Mouse (Mus musculus): Measurements from ENCODE around the gene Mfn1. TPM values are rescaled to one million over a fixed set of nuclear protein-coding genes. Genes with fewer than 3 reads are reported as not detected.

The Mfn1 gene
- polyA plus RNA-seq, 1 experiment from 2014 or later, result 41.7 TPM

DNA sequence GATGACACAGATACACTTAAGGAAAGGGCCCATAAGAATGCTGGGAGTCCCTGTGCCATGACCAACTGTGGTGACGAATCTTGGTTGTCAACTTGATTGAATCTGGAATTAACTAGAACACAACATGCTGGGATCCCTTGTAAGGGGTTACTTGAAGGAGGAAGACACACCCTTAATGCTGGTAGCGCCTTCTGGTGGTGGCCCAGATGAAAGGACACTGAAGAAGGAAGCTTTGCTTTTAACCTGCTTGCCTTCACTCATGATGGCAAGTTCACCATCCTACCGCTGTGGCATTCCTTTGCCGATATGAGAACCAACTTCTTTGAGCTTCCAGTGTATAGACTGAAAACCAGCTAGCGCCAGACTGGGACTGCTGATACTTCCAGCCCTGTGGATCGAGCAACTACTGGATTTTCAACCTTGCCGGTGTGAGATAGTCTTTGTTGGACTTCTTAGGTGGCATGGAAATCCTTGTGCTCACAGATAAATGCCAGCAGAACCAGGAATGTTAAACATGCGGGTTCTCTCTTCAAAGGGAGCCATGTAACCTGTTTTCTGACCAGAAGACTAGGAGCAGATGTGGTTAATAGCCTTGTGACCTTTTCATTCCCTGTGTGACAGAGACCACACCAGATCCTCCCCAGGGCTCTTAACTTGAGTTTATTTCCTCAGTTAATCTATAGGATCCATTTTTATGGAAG, 34.7 kb upstream of the Mfn1 start:
- Histone ChIP-seq H3K4me1 (replicated peaks; ENCODE audit: control insufficient read depth, insufficient read depth, low read length) (no peaks in the 10 kb centered on the region), H3K4me3 (replicated peaks; ENCODE audit: low read length) (no peak overlapping the region), H3K36me3 (replicated peaks; ENCODE audit: control insufficient read depth, insufficient read depth) (no peaks in the 10 kb centered on the region), H3K9me3 (ENCODE audit: control insufficient read depth, low read length) (no peaks in the 10 kb centered on the region), H3K27ac (no peak overlapping the region), H3K9ac (no peak overlapping the region), H3K4me2 (replicated peaks) (no peak overlapping the region), H3K27me3 (ENCODE audit: control insufficient read depth, insufficient read depth, low read length) (no peaks in the 10 kb centered on the region)
- DNase-seq (ENCODE audit: low spot score), result no peak
- WGBS, result 90% methylated on average over 8 of the region's 8 CpGs
- ATAC-seq (ENCODE audit: low FRiP score), result no peak

- no peaks in the 10 kb centered on the region for H3K27me3 ChIP-seq (ENCODE audit: control insufficient read depth, insufficient read depth, low read length)
- no peaks in the 10 kb centered on the region for H3K9me3 ChIP-seq (ENCODE audit: control insufficient read depth, low read length)
- WGBS, result 29% methylated on average over 8 of the region's 8 CpGs
- H3K4me1 ChIP-seq (replicated peaks; ENCODE audit: control insufficient read depth, insufficient read depth, low read length), result no peaks in the 10 kb centered on the region
- no peak for DNase-seq (ENCODE audit: low spot score)
- H3K4me3 ChIP-seq (replicated peaks; ENCODE audit: low read length), result no peak overlapping the region
- no peak overlapping the region for H3K27ac ChIP-seq
- H3K36me3 ChIP-seq (replicated peaks; ENCODE audit: control insufficient read depth, insufficient read depth), result no peaks in the 10 kb centered on the region
- ATAC-seq (ENCODE audit: low FRiP score), result no peak
- no peak overlapping the region for H3K4me2 ChIP-seq (replicated peaks)
- no peak overlapping the region for H3K9ac ChIP-seq
Observed at GRCm38 (mm10) chr3:32495088-32495770, 34.0 kb upstream of the Mfn1 start.

GRCm38 (mm10) chr3:32495856-32496710, 33.2 kb upstream of the Mfn1 start:
- no peaks in the 10 kb centered on the region for H3K9me3 ChIP-seq (ENCODE audit: control insufficient read depth, low read length)
- ATAC-seq (ENCODE audit: low FRiP score) (no peak), DNase-seq (ENCODE audit: low spot score) (no peak)
- no peak overlapping the region for H3K27ac ChIP-seq
- no peak overlapping the region for H3K4me3 ChIP-seq (replicated peaks; ENCODE audit: low read length)
- H3K27me3 ChIP-seq (ENCODE audit: control insufficient read depth, insufficient read depth, low read length), result no peaks in the 10 kb centered on the region
- no peaks in the 10 kb centered on the region for H3K36me3 ChIP-seq (replicated peaks; ENCODE audit: control insufficient read depth, insufficient read depth)
- no peak overlapping the region for H3K9ac ChIP-seq
- no peaks in the 10 kb centered on the region for H3K4me1 ChIP-seq (replicated peaks; ENCODE audit: control insufficient read depth, insufficient read depth, low read length)
- H3K4me2 ChIP-seq (replicated peaks), result no peak overlapping the region
- WGBS, result 38% methylated on average over 8 of the region's 8 CpGs

- WGBS, result 75% methylated on average over 1 of the region's 1 CpGs
- no peak overlapping the region for H3K4me2 ChIP-seq (replicated peaks)
- H3K27me3 ChIP-seq (ENCODE audit: control insufficient read depth, insufficient read depth, low read length), result no peaks in the 10 kb centered on the region
- H3K9me3 ChIP-seq (ENCODE audit: control insufficient read depth, low read length), result no peaks in the 10 kb centered on the region
- ATAC-seq (ENCODE audit: low FRiP score) (no peak), DNase-seq (ENCODE audit: low spot score) (no peak)
- no peak overlapping the region for H3K9ac ChIP-seq
- H3K4me1 ChIP-seq (replicated peaks; ENCODE audit: control insufficient read depth, insufficient read depth, low read length), result no peaks in the 10 kb centered on the region
- H3K4me3 ChIP-seq (replicated peaks; ENCODE audit: low read length), result no peak overlapping the region
- no peak overlapping the region for H3K27ac ChIP-seq
- no peaks in the 10 kb centered on the region for H3K36me3 ChIP-seq (replicated peaks; ENCODE audit: control insufficient read depth, insufficient read depth)
Observed at GRCm38 (mm10) chr3:32496711-32497070, 32.6 kb upstream of the Mfn1 start.

GRCm38 (mm10) chr3:32500346-32500745, 28.9 kb upstream of the Mfn1 start:
- ATAC-seq (ENCODE audit: low FRiP score) (no peak), DNase-seq (ENCODE audit: low spot score) (no peak)
- H3K36me3 ChIP-seq (replicated peaks; ENCODE audit: control insufficient read depth, insufficient read depth), result no peaks in the 10 kb centered on the region
- H3K9ac ChIP-seq, result no peak overlapping the region
- H3K4me1 ChIP-seq (replicated peaks; ENCODE audit: control insufficient read depth, insufficient read depth, low read length), result no peaks in the 10 kb centered on the region
- no peak overlapping the region for H3K4me3 ChIP-seq (replicated peaks; ENCODE audit: low read length)
- H3K4me2 ChIP-seq (replicated peaks), result no peak overlapping the region
- no peaks in the 10 kb centered on the region for H3K9me3 ChIP-seq (ENCODE audit: control insufficient read depth, low read length)
- no peak overlapping the region for H3K27ac ChIP-seq
- no peaks in the 10 kb centered on the region for H3K27me3 ChIP-seq (ENCODE audit: control insufficient read depth, insufficient read depth, low read length)
- 94% methylated on average over 2 of the region's 2 CpGs for WGBS

DNA sequence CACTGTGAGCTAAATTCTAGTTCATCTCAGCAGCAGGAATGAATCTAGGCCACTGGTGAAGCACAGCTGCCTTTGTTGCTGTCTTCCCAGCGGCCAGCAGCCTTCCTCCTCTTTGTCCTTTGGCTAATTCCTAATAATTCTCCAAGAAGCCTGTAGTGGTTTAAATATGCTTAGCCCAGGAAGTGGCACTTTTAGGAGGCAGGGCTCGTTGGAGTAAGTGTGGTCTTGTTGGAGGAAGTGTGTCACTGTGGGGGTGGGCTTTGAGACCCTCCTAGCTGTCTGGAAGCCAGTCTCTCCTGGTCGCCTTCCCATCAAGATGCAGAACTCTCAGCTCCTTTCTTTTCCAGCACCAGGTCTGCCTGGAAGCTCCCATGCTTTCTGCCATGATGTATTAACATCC, 23.4 kb upstream of the Mfn1 start:
- no peaks in the 10 kb centered on the region for H3K9me3 ChIP-seq (ENCODE audit: control insufficient read depth, low read length)
- H3K4me2 ChIP-seq (replicated peaks), result no peak overlapping the region
- DNase-seq (ENCODE audit: low spot score) (no peak), ATAC-seq (ENCODE audit: low FRiP score) (no peak)
- H3K4me1 ChIP-seq (replicated peaks; ENCODE audit: control insufficient read depth, insufficient read depth, low read length), result no peaks in the 10 kb centered on the region; the same call in 1 of the 2 replicates
- 68% methylated on average over 3 of the region's 3 CpGs for WGBS
- no peaks in the 10 kb centered on the region for H3K36me3 ChIP-seq (replicated peaks; ENCODE audit: control insufficient read depth, insufficient read depth)
- no peak overlapping the region for H3K4me3 ChIP-seq (replicated peaks; ENCODE audit: low read length)
- no peak overlapping the region for H3K27ac ChIP-seq
- H3K27me3 ChIP-seq (ENCODE audit: control insufficient read depth, insufficient read depth, low read length), result no peaks in the 10 kb centered on the region
- no peak overlapping the region for H3K9ac ChIP-seq

- H3K4me1 ChIP-seq (replicated peaks; ENCODE audit: control insufficient read depth, insufficient read depth, low read length), result peaks cover 3% of the 10 kb centered on the region; the same call in 1 of the 2 replicates
- 69% methylated on average over 11 of the region's 11 CpGs for WGBS
- DNase-seq (ENCODE audit: low spot score), result no peak
- no peak overlapping the region for H3K9ac ChIP-seq
- ATAC-seq (ENCODE audit: low FRiP score), result no peak
- no peaks in the 10 kb centered on the region for H3K9me3 ChIP-seq (ENCODE audit: control insufficient read depth, low read length)
- no peak overlapping the region for H3K27ac ChIP-seq
- H3K27me3 ChIP-seq (ENCODE audit: control insufficient read depth, insufficient read depth, low read length), result no peaks in the 10 kb centered on the region
- H3K36me3 ChIP-seq (replicated peaks; ENCODE audit: control insufficient read depth, insufficient read depth), result no peaks in the 10 kb centered on the region
- H3K4me3 ChIP-seq (replicated peaks; ENCODE audit: low read length), result no peak overlapping the region
- H3K4me2 ChIP-seq (replicated peaks), result no peak overlapping the region
Observed at GRCm38 (mm10) chr3:32506366-32507225, 22.7 kb upstream of the Mfn1 start.

GRCm38 (mm10) chr3:32508666-32509324, 20.5 kb upstream of the Mfn1 start:
- Histone ChIP-seq H3K27ac (no peak overlapping the region), H3K36me3 (replicated peaks; ENCODE audit: control insufficient read depth, insufficient read depth) (no peaks in the 10 kb centered on the region), H3K9me3 (ENCODE audit: control insufficient read depth, low read length) (no peaks in the 10 kb centered on the region), H3K9ac (peak overlapping the region; percentile 12; the same call in 1 of the 2 replicates), H3K4me3 (replicated peaks; ENCODE audit: low read length) (no peak overlapping the region), H3K27me3 (ENCODE audit: control insufficient read depth, insufficient read depth, low read length) (no peaks in the 10 kb centered on the region), H3K4me2 (replicated peaks) (peak overlapping the region; percentile 62), H3K4me1 (replicated peaks; ENCODE audit: control insufficient read depth, insufficient read depth, low read length) (peaks cover 21% of the 10 kb centered on the region; the same call in 1 of the 2 replicates)
- ATAC-seq (ENCODE audit: low FRiP score) (peak; percentile 48), DNase-seq (ENCODE audit: low spot score) (peak; percentile 86)
- 2% methylated on average over 17 of the region's 17 CpGs for WGBS

All from hindbrain, embryonic 14.5 days (tissue).